Mouse (Mus musculus): ENCODE measurements at regions not wholly inside any gene's neighbourhood (a gene's known extent, or its start where the extent isn't known, plus 50 kb on each side); places are given as distances from the start of the nearest gene placed in this dataset.

DNA sequence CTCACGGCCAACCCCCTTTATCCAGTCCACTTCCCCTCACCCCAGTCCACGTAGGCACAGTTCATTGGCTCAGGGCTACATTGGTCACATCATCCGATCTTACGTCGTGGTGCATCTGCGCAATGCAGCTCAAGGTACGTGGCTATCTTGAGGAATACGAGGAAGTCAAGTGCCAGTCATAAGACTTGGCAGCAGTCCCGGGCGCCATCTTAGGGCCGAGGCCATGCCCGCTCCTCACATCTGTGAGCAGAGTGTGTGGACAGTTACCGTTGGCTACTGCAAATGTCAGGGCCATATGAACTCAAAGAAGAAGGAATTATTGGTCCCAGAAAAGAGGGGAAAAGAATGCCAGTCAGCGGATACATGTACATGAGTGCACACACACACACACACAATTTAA, 228.8 kb downstream of the Ppp4r2 start:
- TF ChIP-seq CTCF (IDR thresholded peaks at IDR 0.05; ENCODE audit: low read depth) (no peak), EP300 (IDR thresholded peaks at IDR 0.05; ENCODE audit: low read depth) (no peak)
